Mouse (Mus musculus) kidney, adult 8-10 months (tissue): ENCODE results near the gene Zfp768.
"Not testable (repeated sequence)": the region's sequence is repeated elsewhere in the genome, so short reads cannot be mapped to it uniquely, and the experiment has no call there.

Experiments used
- DNase-seq, 2 experiments: peaks; one replicate each; pipeline ENCODE4 v3.0.0; 2022

Gene Zfp768

DNA sequence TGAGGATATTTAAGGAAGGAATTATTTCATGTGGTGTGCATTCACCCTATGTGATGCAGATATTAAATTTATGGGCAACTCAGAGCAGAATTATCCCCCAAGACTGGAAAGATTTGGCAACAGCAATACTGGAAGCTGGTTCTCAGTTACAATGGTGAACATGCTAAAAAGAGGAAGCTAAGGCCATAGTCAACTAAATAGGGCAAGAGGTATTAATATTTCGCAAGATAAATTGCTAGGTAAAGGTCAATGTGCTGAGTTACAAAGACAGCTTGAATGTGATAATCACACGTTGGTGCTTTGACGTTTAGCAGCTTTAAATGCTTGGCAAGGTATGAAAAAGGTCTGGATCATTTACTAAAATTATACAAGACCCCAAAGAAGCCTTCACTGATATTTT, 10.4 kb upstream of the Zfp768 start:
- DNase-seq, result no peak

DNA sequence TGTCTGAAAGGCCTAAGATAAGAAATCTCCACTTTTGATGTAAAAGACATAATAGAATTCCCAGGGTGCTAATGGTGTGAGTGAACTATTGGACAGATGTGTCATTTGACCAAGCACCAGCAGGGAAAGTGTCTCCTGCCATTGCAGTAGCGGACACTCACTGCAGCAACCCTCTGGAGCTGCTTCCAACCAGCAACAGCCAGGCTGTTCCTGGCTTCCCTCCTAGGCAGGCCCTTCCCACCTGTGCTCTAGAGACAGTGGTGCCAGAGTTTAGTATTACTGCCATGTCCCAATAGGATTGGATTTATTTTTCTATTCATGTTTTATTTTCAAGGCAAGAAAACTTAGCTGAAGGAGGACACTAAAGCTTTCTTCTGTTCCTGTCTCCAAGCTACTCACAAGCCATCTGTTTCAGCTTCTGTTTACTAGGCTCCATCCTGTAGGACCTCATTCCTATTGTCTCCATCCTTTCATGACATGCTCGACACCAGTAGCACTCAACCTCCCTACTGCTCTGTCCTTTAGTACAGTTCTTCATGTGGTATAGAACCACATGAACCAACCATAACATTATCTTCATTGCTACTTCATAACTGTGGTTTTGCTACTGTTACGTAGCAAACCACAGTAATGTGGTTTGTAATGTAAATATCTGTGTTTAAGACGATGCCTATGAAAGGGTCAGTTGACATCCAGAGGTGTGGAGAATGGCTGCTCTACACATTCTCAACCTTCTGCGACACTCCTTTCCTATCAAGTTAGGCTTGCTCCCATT, 6.0 kb upstream of the Zfp768 start:
- no peak for DNase-seq

- DNase-seq, result peak; percentile 78 to 87
Measured at GRCm38 (mm10) chr7:127346676-127347075, 1.3 kb upstream of the Zfp768 start.

DNA sequence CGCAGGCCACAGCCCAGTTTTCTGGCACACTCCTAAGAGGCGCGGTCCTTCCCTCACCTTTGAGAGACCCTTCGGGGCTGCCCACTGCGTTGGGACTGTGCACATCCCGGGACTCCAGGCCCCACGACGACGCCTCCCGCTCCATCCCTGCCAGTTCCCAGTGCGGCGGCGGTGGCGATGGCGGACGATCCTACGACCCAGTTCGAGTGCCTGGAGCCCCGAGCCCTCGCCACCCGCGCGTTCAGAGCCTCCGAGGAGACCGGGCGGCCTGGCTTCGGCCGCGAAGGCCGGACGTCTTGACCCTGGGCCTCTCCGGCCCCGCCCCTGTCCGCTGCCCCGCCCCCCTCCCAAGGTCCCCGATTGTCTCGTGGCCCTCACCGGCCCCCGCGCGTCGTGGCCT, 297 bp downstream of the Zfp768 start:
- peak; percentile 60 to 62 for DNase-seq

- DNase-seq, result peak; percentile 40 to 58
Measured at GRCm38 (mm10) chr7:127344371-127344770, 1.0 kb downstream of the Zfp768 start.

DNA sequence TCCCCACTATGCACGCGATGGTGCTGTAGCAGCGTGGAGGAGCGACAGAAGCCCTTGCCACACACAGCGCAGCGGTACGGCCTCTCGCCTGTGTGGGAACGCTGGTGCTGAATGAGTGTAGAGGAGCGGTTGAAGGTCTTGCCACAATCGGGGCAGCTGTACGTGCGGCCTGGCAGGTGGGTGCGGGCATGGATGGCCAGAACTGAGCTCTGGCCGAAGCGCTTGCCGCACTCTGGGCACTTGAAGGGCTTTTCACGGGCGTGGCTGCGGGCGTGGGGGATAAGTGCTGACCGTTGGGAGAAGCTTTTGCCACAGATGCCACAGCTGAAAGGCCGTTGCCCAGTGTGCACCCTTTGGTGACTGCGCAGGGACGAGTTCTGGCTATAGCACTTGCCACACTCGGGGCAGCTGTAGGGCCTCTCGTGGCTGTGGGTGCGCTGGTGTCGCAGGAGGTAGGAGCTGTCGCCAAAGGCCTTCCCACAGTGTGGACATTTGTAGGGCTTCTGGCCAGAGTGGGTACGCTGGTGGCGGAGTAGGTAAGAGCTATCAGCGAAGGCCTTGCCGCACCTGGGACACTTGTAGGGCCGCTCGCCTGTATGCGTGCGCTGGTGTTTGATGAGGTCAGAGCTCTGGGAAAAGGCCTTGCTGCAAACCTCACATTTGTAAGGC, 1.9 kb downstream of the Zfp768 start:
- no peak for DNase-seq

GRCm38 (mm10) chr7:127342888-127343287, 2.5 kb downstream of the Zfp768 start:
- no peak for DNase-seq

DNA sequence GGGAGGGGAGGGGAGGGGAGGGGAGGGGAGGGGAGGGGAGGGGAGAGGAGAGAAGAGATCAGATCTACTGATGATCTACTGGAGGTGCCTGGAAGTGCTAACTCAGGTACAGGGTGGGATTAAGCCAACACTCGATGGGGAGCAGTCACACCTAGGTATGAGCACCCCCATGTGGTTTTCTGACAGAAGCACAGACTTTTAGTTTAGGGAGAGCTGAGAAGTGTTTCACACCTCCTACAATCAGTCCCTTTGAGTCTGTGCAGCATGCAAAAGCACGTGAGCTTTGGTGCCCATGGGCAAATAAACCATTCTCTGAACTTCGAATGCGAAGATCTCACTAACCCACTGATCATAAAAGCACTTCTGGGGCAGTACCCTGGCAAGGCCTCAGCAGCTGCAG, 3.1 kb downstream of the Zfp768 start:
- DNase-seq, result peak; percentile 32 to 47

GRCm38 (mm10) chr7:127341861-127342260, 3.5 kb downstream of the Zfp768 start:
- DNase-seq, result not testable (repeated sequence)

- DNase-seq, result peak; percentile 81 to 87
Measured at GRCm38 (mm10) chr7:127341356-127341755, 4.0 kb downstream of the Zfp768 start.

GRCm38 (mm10) chr7:127337636-127338035, 7.8 kb downstream of the Zfp768 start:
- DNase-seq, result peak in 1 of 2 experiments; percentile 49

DNA sequence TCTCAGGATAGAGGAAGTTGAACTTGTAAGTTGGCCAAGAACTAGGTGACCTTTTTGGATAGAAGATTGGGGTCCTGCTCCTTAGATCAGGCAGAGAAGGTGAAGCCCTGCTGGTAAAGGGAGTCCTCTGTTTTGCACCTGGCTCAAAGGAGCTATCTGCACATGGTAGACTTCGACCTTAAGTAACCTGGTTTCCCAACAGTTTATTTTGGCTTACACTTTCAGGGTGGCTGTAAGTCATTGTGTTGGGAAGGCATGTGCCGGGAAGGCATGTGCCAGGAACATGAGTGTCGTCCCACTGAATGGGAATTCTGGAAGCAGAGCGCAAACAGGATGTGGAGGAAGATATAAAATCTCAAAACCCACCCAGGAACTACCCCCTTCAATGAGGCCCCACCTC, 9.8 kb downstream of the Zfp768 start:
- DNase-seq, result no peak

DNA sequence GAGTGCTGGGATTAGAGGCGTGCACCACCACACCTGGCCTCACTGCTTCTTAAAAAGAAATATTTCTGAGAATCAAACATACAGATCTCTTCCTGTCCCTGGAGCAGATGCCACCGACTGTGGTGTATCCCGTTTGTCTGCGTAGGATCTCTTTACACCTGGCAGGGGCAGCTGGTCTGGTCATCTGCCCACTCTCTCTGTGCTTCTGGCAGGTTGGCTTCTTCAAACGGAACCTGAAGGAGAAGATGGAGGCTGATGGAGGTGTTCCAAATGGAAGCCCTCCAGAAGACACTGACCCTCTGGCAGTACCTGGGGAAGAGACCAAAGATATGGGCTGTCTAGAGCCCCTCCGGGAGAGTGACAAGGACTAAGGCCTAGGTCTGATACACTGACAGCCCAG, 12.1 kb downstream of the Zfp768 start:
- no peak for DNase-seq

DNA sequence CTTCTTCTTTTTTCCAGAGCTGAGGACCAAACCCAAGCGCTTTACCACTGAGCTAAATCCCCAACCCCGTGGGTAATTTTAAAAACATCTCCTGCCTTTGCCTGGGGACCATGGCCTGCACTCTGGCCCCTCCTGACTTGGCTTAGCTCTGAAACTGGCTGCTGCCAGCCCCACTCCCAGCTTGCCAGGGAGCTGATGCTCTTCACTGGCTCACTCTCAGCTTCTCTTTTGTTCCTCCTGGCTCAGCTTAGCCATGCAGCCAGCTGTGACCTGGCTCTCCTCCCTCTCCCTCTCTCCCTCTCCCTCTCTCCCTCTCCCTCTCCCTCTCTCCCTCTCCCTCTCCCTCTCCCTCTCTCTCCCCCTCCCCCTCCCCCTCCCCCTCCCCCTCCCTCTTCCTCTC, 18.7 kb downstream of the Zfp768 start:
- DNase-seq, result peak; percentile 28 to 38

GRCm38 (mm10) chr7:127325550-127325949, 19.8 kb downstream of the Zfp768 start:
- peak; percentile 36 to 52 for DNase-seq

DNA sequence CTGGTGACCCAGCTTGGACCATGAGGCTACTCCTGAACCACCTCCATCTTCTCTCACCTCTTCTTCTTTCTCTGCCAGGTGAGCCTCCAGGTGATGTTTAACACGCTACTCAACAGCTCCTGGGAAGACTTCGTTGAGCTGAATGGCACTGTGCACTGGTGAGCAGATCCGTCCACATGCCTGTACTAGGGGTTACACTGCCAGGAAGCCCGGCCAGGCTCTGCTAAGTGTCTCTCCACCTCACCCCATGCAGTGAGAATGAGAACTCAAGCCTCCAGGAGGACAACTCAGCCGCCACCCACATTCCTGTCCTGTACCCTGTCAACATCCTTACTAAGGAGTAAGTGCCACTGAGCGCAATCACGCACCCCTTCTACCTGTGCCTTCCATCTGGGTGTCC, 20.4 kb downstream of the Zfp768 start:
- DNase-seq, result no peak

- peak in 1 of 2 experiments; percentile 41 for DNase-seq
Measured at GRCm38 (mm10) chr7:127322085-127322484, 23.3 kb downstream of the Zfp768 start.

DNA sequence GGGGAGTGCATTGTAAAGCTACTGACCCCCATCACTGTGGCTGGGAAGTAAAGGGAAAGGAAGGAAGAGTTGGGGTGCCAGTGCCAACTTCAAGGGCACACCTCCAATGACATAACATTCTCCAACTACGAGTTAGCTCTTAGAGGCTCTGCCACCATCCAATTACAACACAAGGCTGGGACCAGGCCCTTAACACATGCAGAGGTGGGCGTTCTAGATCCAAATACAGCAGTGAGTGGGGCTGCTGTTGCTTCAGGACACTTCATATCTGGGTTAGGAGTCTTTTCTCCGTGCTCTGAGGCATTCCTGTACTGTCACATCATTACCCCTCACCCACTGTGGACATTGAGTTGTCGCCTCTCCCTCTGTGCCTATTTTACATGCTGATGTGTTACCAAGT, 24.3 kb downstream of the Zfp768 start:
- DNase-seq, result no peak

DNA sequence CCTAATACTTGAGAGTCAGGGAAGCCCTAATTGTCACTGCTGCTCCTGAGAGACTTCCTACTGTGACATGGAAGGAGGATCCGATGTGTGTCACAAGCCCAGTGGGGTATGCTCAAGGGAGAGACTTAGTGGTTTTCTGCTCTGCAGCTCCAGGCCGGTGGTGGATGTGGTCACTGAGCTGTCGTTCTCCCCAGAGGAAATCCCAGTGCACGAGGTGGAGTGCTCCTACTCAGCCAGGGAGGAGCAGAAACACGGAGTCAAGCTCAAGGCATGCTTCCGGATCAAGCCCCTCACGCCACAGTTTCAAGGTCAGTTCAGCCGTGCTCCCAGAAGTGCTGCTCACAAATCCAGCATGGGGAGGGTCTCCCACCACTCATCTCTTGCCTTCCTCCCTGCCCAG, 31.5 kb downstream of the Zfp768 start:
- DNase-seq, result no peak

DNA sequence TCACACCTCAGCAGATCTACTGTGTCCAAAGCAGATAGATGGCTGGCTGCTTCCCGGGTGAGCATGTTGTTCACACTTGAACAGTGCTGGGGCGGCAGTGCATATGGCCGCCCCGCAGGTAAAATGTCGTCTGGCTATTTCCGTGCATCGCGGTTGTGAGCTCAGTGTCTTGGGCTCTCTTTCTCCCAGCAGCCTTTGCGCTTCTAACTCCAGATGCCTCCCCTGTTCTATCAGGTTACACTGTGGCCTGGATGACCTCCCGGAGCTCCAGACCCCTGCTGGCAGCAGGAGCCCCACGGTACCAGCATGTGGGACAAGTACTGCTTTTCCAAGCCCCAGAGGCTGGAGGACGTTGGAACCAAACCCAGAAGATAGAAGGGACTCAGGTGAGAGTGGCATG, 35.4 kb downstream of the Zfp768 start:
- no peak for DNase-seq

- DNase-seq, result peak; percentile 36 to 50
Measured at GRCm38 (mm10) chr7:127308887-127309286, 36.5 kb downstream of the Zfp768 start.

GRCm38 (mm10) chr7:127308431-127308830, 37.0 kb downstream of the Zfp768 start:
- DNase-seq, result no peak

GRCm38 (mm10) chr7:127297586-127298193, 47.7 kb downstream of the Zfp768 start:
- no peak for DNase-seq
